Mouse (Mus musculus): ENCODE measurements around the gene Suclg2.

DNA sequence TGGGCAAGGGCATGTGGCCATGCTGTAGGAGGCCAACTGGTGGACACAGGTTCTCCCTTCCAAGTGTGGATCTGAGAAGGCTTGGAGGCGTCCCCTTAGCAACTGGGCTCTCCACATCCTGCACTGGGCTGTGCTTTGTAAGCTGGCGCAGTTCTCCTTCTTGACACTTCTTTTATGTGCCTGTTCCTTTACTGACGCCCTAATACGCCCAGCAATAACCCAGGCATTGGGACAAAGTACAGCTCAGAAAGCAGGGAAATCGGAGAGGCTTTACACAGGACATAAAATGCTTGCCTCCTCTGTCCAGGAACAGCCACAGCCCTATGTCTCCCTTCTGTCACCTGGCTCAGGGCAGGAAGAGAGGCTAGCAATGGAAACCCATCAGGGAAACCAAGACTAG is 9.5 kb downstream of the Suclg2 start:
- TF ChIP-seq CTCF (IDR thresholded peaks at IDR 0.05; ENCODE audit: low read depth, low read length) (no peak), POLR2A (IDR thresholded peaks at IDR 0.05; ENCODE audit: extremely low read depth, insufficient read depth, low read length) (no peak)

Measured in liver, adult 2 months (tissue).